Mouse (Mus musculus) embryo, embryonic 10 days (tissue): Measurements from ENCODE around the gene Ccdc65.
A peak's percentile ranks its signal among the peaks of the same experiment; 100 is the strongest.

Experiments
- DNase-seq: peaks from one replicate; pipeline ENCODE4 v3.0.0-alpha.2; 2015; ENCODE audit warnings: low spot score

The Ccdc65 gene

DNA sequence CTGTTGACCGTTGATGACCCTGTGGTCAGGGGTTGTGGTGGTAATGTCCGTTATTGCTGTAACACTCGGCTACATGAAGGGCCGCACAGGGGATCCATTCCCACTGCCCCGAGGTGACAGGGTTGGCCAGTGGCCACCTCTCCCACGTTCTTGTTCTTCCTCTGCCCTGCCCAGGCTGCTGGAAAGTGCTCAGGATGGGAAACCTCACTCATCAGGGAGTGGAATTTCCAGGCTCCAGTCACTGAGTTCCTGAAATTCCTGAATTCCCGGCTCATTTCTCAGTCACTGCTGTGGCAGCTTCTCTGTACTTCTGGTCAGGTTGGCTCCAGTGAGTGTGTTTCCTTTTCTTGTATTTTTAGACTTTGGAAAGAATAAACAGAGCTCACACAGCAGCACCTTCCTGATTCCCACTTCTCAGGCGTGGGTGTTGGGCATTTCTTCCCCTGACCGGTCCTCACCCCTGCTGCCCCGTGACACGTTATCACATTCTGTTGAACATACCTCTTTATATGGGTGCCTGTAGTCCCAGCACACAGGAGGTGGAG lies 15.8 kb upstream of the Ccdc65 start:
- peak; percentile 53 for DNase-seq

GRCm38 (mm10) chr15:98695726-98696125 lies 12.3 kb upstream of the Ccdc65 start:
- DNase-seq = no peak

GRCm38 (mm10) chr15:98696216-98696615 lies 11.8 kb upstream of the Ccdc65 start:
- no peak for DNase-seq

DNA sequence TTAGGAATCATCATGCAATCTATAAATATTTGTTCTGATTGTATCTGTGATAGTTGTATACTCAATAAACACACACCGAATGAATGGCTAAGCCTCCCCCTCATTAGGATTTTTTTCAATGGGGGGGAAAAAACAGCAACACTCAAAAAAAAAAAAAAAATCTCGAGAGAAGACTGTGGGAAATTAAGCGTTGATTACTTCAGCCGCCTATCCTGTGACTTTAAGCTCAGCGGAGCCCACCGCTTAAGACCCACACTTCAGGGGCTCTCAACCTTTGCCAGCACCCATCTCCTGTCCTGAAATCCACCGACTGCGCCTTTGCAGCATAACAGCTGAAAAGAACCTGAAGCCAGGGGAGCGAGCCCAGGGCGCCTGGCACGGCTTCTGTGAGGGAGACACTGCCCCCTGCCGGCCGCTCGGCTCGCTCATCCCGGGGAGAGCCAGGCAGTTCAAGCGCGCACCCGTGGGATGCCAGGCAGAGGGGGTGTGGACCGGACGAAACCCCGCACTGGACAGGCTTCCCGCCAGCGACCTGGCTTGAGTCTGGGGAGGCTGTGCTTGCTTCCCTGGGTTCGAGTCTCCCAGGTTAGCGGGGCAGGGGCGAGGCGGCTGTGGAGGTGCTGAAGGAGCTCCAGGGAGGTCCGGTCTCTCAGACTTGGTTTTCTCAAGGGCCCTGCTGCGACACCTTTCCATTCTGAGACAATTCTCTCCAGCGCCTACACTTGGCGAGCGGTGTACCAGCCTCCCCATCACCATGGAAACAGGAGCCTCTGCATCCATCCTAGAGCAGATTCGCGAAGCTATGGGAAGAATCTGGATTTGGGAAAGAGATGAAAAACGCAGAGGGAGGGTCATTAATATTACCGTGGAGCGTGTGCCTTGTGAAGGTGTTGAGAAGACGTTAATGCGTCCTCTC lies 8.6 kb upstream of the Ccdc65 start:
- peak; percentile 88 for DNase-seq

DNA sequence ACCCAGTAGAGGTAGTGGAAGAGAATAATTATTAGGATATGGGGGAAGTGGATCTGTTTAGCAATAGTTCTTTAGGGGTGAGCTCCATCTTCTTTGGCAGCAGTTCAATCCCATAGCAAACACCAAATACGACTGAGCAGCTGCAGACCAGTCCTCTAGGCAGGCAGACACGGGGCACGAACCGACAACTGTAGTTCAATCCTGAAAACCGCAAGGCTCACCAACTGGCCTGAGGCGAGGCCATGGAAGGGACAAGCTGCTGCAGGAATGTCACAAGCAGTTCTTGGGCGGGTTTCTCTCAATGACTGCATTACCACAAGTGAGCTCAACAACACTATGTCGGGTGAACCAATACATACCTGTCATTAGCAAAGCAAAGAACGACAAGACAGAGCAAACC lies 3.7 kb upstream of the Ccdc65 start:
- DNase-seq = no peak

DNA sequence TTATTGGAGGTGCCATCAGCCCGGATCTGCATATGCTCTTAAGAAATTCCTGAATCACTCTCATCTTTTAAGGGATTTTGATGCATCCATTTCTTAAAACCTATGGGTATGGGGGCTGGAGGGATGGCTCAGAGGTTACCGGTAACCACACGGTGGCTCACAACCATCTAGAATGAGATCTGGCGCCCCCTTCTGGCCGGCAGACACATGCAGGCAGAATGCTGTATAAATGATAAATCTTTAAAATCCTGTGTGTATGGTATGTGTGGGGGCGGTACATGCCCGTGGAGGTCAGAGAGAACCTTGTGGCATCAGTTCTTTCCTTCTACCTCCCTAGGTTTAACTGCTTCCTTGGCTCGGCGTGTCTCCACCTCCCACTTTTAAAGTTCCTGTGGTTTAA lies 2.4 kb downstream of the Ccdc65 start:
- peak; percentile 76 for DNase-seq

DNA sequence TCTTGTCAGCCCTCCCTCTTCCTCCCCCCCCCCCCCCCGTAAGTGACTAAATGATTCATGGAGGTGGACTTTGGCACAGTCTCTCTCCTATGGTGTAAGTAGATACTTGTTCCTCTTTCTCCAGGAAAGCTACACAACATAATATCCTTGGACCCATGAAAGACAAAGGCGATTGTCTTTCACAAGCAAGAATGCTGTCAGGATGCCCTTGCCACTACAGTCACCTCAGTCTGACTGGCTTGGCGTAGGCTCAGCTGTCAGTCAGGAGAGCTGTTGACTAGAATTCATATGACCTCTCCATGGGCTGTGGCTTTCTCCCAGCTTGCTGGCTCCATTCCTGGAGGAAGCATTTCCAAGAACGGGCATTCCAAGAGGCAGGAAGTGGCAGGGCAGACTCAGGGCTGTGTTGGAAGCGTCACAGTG lies 6.2 kb downstream of the Ccdc65 start:
- no peak for DNase-seq

- no peak for DNase-seq
Measured at GRCm38 (mm10) chr15:98717301-98717700, 9.3 kb downstream of the Ccdc65 start.

GRCm38 (mm10) chr15:98722191-98722590 lies 14.2 kb downstream of the Ccdc65 start:
- no peak for DNase-seq

DNA sequence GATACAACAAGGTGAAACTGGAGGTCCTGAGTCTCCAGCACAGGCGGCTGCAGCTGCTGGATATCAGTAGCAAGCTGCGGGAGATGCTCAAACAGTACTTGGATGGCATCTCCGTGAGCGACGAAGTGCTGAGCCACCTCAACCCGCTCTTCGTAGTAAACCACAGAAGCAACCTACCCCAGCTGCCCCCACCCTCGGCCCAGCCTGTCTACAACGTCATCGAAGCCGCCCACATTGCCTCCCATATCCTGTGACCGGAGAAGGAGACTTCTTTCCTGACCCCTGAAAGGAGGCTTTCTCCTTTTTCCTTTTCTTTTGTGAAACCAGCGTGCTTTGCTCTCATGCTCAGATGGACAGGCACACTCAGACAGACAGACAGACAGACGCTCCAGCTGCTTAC lies 14.8 kb downstream of the Ccdc65 start:
- DNase-seq = no peak

DNA sequence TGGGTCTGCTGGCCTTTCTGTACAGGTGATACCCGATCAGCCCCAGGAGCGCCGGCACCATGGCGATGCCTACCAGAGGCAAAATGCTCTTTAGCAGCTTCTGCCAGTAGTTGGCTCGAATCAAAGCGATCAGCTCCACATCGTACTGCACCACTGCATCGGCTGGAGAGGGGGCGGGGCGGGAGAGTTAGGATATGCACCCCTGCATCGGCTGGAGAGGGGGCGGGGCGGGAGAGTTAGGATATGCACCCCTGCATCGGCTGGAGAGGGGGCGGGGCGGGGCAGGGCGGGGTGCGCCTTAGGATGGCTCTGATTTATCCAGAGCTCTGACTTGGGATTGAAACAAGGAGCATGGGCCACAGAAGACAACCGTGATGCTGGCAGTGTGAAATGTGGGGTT lies 16.4 kb downstream of the Ccdc65 start:
- DNase-seq = no peak

GRCm38 (mm10) chr15:98726079-98726478 lies 18.1 kb downstream of the Ccdc65 start:
- DNase-seq = no peak

- no peak for DNase-seq
Measured at GRCm38 (mm10) chr15:98726746-98727145, 18.7 kb downstream of the Ccdc65 start.

DNA sequence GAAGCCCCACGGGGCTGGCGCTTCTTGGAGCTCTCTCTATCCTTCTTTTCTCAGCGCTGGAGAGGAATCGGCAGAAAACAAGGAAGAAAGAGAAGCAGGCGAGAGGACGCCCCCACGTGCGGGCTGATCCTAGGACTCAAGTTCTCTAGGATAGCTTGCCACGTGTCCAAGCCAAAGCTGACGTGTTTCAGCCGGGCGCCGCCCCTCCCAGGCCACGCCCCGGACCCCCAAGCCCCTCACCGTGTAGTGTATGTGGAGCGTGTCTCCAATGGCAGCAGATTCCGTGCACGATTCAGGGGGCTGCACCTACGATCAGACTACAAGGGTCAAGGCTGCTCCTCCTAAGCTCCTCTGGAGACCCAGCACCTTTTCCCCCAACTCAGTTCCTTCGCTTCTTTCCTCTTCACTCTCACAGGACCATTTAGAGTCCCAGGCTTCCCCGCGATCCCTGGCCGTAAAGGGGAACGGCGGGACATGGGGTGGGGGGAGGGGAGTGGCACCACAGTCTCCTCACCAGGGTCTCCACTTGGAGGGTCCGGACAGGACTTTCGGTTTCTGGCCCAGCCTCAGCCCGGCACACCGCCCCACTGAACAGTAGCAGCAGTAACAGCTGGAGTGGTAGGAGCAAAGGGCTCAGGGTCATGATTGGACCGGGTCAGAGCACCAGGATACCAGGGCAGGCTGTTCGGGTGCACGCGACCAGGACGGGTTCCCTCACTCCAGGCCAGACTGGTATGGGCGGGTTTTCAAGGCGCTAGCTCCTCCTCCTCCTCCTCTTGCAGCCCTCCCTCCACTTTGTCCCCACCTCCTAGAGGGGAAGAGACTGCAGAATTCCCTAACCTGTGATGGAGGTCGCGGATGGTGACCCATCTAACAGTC lies 19.7 kb downstream of the Ccdc65 start, which contains the start of gene Fkbp11:
Fkbp11 (minus strand) TSS at position 756 of the 879 bp plus-strand sequence.
- DNase-seq = peak; percentile 82

GRCm38 (mm10) chr15:98728366-98728765 lies 20.4 kb downstream of the Ccdc65 start:
- peak; percentile 18 for DNase-seq

GRCm38 (mm10) chr15:98729791-98730545 lies 22.0 kb downstream of the Ccdc65 start:
- DNase-seq = no peak

GRCm38 (mm10) chr15:98730790-98731189 lies 22.8 kb downstream of the Ccdc65 start:
- DNase-seq = no peak

- DNase-seq = no peak
Measured at GRCm38 (mm10) chr15:98732006-98732531, 24.1 kb downstream of the Ccdc65 start.

- no peak for DNase-seq
Measured at GRCm38 (mm10) chr15:98733370-98733769, 25.4 kb downstream of the Ccdc65 start.

- no peak for DNase-seq
Measured at GRCm38 (mm10) chr15:98733976-98734566, 26.1 kb downstream of the Ccdc65 start.

GRCm38 (mm10) chr15:98736521-98736920 lies 28.5 kb downstream of the Ccdc65 start:
- no peak for DNase-seq
